Mouse (Mus musculus) liver, embryonic 14.5 days (tissue): ENCODE measurements at regions not wholly inside any gene's neighbourhood (a gene's known extent, or its start where the extent isn't known, plus 50 kb on each side); places are given as distances from the start of the nearest gene placed in this dataset.
A peak's percentile ranks its signal among the peaks of the same experiment; 100 is the strongest.

ENCODE experiments used
- ATAC-seq: fragments of 200-750 bp; cut with Nextera tagmentation; 2 replicates; pipeline ENCODE4 v1.8.0; 2017; ENCODE audit warnings: moderate number of reproducible peaks, mild to moderate bottlenecking, moderate library complexity; ENCODE audit not compliant: insufficient read depth
- DNase-seq, 3 experiments: peaks; one replicate each; pipeline ENCODE4 v3.0.0-alpha.2; 2012 to 2013; ENCODE audit warnings: low read depth in 3 of 3, low spot score in 3 of 3
- H3K27ac ChIP-seq: fragments of 300-500 bp; sonication (generic); 2 replicates; pipeline ENCODE4 v1.5.1; 2014; ENCODE audit warnings: moderate library complexity, mild to moderate bottlenecking, control low read depth, inconsistent platforms
- H3K27me3 ChIP-seq: fragments of 300-500 bp; sonication (generic); 2 replicates; pipeline ENCODE4 v1.6.1; 2014; ENCODE audit warnings: mild to moderate bottlenecking, low read length, moderate library complexity; ENCODE audit not compliant: control insufficient read depth, insufficient read depth
- H3K36me3 ChIP-seq: fragments of 300-500 bp; sonication (generic); replicated peaks from 2 replicates; pipeline ENCODE4 v1.6.1; 2014; ENCODE audit warnings: low read depth; ENCODE audit not compliant: control insufficient read depth, insufficient read depth
- H3K4me1 ChIP-seq, 2 experiments: fragments of 200-500 bp in 1 of 2; fragments of 300-500 bp in 1 of 2; sonication (generic) in 1 of 2; replicated peaks; 2 replicates each; pipeline ENCODE4 v1.6.1; 2012 to 2014; ENCODE audit warnings: antibody characterized with exemption in 1 of 2, inconsistent platforms in 1 of 2, low read length in 1 of 2; ENCODE audit not compliant: control insufficient read depth in 2 of 2, insufficient read depth in 2 of 2
- H3K4me2 ChIP-seq: fragments of 300-500 bp; sonication (generic); 2 replicates; pipeline ENCODE4 v1.6.1; 2014; ENCODE audit warnings: low read depth, mild to moderate bottlenecking, control low read depth, moderate library complexity
- H3K4me3 ChIP-seq, 2 experiments: fragments of 200-500 bp in 1 of 2; fragments of 300-500 bp in 1 of 2; sonication (generic) in 1 of 2; 2 replicates each; pipeline ENCODE4 v1.5.1; 2012 to 2014; ENCODE audit warnings: low read depth in 2 of 2, low read length in 2 of 2, mild to moderate bottlenecking in 2 of 2, control low read depth in 1 of 2, inconsistent platforms in 1 of 2, moderate library complexity in 1 of 2; ENCODE audit not compliant: insufficient read depth in 1 of 2
- H3K9ac ChIP-seq: fragments of 300-500 bp; sonication (generic); replicated peaks from 2 replicates; pipeline ENCODE4 v1.6.1; 2014; ENCODE audit warnings: mild to moderate bottlenecking, control low read depth, moderate library complexity
- H3K9me3 ChIP-seq: fragments of 300-500 bp; sonication (generic); 2 replicates; pipeline ENCODE4 v1.6.1; 2016; ENCODE audit warnings: low read length, mixed read lengths; ENCODE audit not compliant: control insufficient read depth
- CTCF ChIP-seq: IDR thresholded peaks from 2 replicates; pipeline ENCODE4 v1.5.1; 2016; ENCODE audit warnings: antibody characterized with exemption, low read depth, control low read depth
- EP300 ChIP-seq: IDR thresholded peaks from 2 replicates; pipeline ENCODE4 v1.6.1; 2016; ENCODE audit warnings: antibody characterized with exemption, low read depth
- WGBS: fragments of 180-500 bp; shearing (Covaris S2); extraction: QIAGEN DNeasy Blood & Tissue Kit; methylation state at CpG from one replicate; pipeline ENCODE4 v1.1.7; 2014; ENCODE audit not compliant: insufficient replicate concordance; 5-methylcytosine and 5-hydroxymethylcytosine counted together

DNA sequence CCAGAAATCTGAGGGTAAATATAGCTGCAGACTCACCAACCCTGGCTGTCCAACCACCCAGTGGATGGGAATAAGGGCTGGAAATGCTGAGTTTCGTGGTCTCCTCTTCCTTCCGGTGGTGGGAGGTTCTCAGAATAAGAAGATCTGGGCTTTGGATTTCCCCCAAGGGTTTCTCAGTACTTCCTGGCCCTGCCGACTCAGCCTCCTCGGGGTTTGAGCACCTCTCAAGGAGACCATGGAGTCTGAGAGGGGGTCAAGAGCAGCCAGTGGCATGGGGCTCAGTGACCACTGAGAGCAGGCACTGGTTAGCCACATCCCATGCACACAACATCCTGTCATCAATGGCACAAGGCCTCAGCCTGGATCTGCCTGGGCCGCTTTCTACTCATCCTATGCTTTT is 216.4 kb downstream of the Cdc5l start:
- Histone ChIP-seq H3K36me3 (no peaks in the 10 kb centered on the region), H3K4me3 (no peak overlapping the region), H3K27ac (no peak overlapping the region), H3K4me2 (no peak overlapping the region), H3K9ac (no peak overlapping the region), H3K9me3 (no peaks in the 10 kb centered on the region), H3K4me1 (no peaks in the 10 kb centered on the region), H3K27me3 (no peaks in the 10 kb centered on the region)
- TF ChIP-seq EP300 (no peak), CTCF (no peak)
- 36% methylated on average over 5 of the region's 5 CpGs for WGBS
- DNase-seq, result no peak
- ATAC-seq, result no peak

GRCm38 (mm10) chr17:45215067-45216049 is 218.2 kb downstream of the Cdc5l start:
- no peak for ATAC-seq
- H3K27me3 ChIP-seq, result no peaks in the 10 kb centered on the region

GRCm38 (mm10) chr17:45210984-45211383 is 222.6 kb downstream of the Cdc5l start:
- Histone ChIP-seq H3K9me3 (no peaks in the 10 kb centered on the region), H3K36me3 (no peaks in the 10 kb centered on the region), H3K27me3 (no peaks in the 10 kb centered on the region), H3K4me3 (no peak overlapping the region), H3K4me2 (no peak overlapping the region), H3K9ac (no peak overlapping the region), H3K27ac (no peak overlapping the region), H3K4me1 (no peaks in the 10 kb centered on the region)
- TF ChIP-seq EP300 (no peak), CTCF (peak; percentile 57)
- no peak for DNase-seq
- WGBS, result 60% methylated on average over 2 of the region's 2 CpGs
- no peak for ATAC-seq

More at GRCm38 (mm10) chr17:45215067-45216049, 218.2 kb downstream of the Cdc5l start:
- no peak overlapping the region for H3K9ac ChIP-seq
- H3K4me2 ChIP-seq, result no peak overlapping the region
- no peak for DNase-seq
- TF ChIP-seq CTCF, result no peak
- TF ChIP-seq EP300, result no peak
- WGBS, result 75% methylated on average over 15 of the region's 15 CpGs
- H3K27ac ChIP-seq, result no peak overlapping the region
- no peaks in the 10 kb centered on the region for H3K36me3 ChIP-seq
- H3K4me3 ChIP-seq, result no peak overlapping the region
- no peaks in the 10 kb centered on the region for H3K4me1 ChIP-seq
- H3K9me3 ChIP-seq, result no peaks in the 10 kb centered on the region

DNA sequence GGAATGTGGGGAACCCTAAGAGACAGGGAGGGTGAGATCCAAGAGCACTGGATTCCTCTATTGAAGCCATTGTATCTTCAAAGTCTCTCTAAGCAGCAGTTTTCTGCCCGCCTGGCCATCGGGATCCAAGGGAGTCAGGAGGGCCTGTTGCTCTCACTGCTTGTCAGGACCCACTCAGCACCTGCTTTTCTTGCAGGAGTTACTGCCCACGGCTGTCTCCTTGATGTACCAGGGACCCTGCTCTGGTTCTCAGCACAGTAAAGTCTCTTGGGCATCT is 224.2 kb downstream of the Cdc5l start:
- no peak overlapping the region for H3K9ac ChIP-seq
- no peaks in the 10 kb centered on the region for H3K36me3 ChIP-seq
- H3K4me3 ChIP-seq, result no peak overlapping the region
- H3K27me3 ChIP-seq, result no peaks in the 10 kb centered on the region
- ATAC-seq (no peak), DNase-seq (no peak)
- no peaks in the 10 kb centered on the region for H3K4me1 ChIP-seq
- no peak overlapping the region for H3K27ac ChIP-seq
- H3K9me3 ChIP-seq, result no peaks in the 10 kb centered on the region
- H3K4me2 ChIP-seq, result no peak overlapping the region
- WGBS, result 57% methylated on average over 3 of the region's 3 CpGs
- TF ChIP-seq EP300 (no peak), CTCF (no peak)

DNA sequence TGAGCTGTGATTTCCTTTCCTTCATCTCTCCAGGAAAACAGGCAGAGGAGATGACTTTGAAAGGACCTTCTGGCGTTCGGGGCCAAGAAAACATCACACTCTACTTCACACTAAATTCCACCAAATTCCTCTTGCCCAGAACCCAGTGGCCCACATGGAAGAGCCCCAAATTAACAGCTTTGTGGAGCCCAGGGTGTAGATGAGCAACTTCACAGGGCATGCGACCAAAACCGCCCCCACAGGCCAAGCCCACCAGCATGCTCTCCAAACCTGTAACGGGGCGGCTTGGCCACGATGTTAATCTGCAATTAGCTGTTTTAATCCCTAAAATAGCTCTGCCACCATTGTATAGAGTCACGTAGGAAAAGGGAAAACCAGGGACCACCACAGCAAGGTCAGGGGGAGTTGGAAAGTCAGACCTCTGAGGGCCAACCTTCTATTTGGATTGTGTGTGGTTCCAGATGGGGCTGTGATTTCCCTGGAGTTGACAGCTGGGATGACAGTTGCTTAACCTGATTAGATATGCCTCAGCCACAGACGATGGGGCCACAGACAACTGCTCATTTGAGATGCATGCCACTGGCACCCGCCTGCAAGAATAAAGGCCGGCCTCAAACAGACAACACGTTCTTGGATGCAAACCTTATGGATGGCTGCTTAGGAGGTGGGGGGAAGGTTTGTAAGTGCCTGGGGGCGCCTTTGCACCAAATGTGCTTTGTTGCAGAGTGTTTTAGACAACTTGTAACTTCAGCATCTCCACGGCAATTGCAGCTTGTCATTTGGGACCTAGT is 224.7 kb downstream of the Cdc5l start:
- no peaks in the 10 kb centered on the region for H3K36me3 ChIP-seq
- H3K27ac ChIP-seq, result no peak overlapping the region
- H3K4me2 ChIP-seq, result no peak overlapping the region
- no peak for DNase-seq
- H3K4me3 ChIP-seq, result no peak overlapping the region
- H3K9ac ChIP-seq, result no peak overlapping the region
- WGBS, result 52% methylated on average over 14 of the region's 14 CpGs
- no peak for TF ChIP-seq EP300
- no peak for TF ChIP-seq CTCF
- no peak for ATAC-seq
- no peaks in the 10 kb centered on the region for H3K4me1 ChIP-seq
- H3K9me3 ChIP-seq, result no peaks in the 10 kb centered on the region
- no peaks in the 10 kb centered on the region for H3K27me3 ChIP-seq
